Mouse (Mus musculus): ENCODE results near the gene Fus. TPM values are rescaled to one million over a fixed set of nuclear protein-coding genes. Genes with fewer than 3 reads are reported as not detected.
"Not testable (repeated sequence)": the region's sequence is repeated elsewhere in the genome, so short reads cannot be mapped to it uniquely, and the experiment has no call there.

Gene Fus
- total RNA-seq, 2 experiments from 2014 or later = 270 to 316 TPM

DNA sequence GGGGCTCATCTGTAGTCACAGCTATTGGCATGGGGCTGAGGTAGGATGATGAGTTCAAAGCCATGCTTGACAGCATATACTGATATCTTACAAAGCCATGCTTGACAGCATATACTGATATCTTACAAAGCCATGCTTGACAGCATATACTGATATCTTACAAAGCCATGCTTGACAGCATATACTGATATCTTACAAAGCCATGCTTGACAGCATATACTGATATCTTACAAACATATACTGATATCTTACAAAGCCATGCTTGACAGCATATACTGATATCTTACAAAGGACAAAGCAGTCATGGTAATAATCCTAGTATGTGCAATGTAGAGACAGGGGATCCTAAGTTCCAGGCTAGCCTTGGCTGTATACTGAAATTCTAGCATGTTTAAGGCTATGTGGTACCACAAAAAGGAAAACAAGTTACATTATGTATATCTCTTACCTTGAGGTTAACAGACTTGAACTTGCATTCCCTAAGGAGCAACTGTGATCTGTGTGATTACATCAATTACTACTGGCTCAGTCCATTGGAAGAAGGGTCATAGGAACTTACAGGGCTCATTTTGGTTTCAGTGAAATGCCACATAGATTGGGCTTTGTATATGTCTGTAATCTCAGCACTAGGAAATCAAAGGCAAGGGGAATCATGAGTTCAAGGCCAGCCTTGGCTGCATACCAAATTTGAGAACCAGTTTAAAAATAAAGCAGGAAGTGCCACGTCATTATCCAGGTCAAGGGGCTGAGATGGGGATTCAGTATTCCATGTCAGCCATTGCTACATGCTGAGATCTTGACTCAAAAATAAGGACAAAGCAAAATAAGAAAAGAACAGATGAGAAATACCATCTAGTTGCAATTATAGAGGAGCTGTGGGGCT is 33.1 kb downstream of the Fus start:
- no peak for DNase-seq (ENCODE audit: low spot score in 2 of 2)
- intact Hi-C loops (cut with DNase I) = no loop called here

DNA sequence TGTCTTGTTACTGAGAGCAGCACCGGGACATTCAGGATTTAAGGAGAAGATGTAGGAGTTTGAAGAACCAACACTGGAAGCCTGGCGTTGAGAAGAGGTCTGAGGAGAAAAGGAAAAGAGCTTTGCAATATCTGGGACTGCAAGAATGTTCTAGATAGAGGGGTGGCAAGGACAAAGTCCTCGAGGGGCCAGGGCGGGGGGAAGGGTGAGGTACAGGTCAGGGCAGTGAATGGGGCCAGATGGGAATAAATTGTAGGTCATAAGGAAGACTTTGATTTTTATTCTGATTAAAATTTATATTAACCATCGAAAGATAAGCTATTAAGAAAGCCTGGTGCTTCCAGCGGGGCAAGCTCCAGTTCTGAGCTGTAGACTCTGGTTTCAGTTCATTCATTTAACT is 35.8 kb downstream of the Fus start:
- intact Hi-C loops (cut with DNase I) = no loop called here
- DNase-seq (ENCODE audit: low spot score in 2 of 2) = no peak

DNA sequence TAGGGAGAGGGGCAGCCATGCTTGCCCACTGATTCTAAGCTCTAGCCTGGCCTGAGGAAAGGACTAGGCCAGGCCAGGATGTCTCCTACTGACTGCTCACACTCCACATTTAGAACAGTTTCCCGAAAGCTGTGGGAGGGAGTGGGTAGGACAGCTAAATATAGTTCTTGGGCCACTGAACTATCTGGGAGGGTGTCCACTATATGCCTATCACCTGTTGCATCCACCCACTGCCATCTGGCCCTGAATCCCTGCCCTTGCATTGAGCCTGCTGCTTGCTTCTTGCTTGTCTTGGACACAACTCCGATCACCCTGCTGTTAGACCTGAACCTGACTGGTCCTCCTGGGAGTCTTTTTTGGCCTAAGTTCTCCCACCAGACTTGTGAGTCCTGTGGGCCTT is 36.4 kb downstream of the Fus start, which contains the start of gene Trim72:
Gene Trim72 (plus strand): TSS at position 262 of the 400 bp plus-strand sequence.
- intact Hi-C loops (cut with DNase I) = no loop called here
- peak in 1 of 2 experiments; percentile 71 for DNase-seq (ENCODE audit: low spot score in 2 of 2)

DNA sequence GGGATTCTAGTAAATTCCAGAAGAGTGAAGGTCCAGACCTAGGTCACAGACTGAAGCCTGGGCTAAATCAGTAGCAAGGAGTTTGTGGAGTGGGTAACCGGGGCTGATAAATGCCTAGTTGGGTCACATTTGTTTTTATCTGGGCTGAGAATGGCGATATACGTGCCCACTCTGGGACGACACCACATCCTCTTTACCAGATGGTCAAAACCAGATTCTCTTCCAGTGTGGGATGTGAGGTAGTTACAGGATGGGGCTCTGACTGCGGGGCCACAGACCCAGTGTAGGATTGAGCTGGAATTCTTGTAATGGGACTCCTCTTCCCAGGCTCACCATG is 36.9 kb downstream of the Fus start:
- intact Hi-C loops (cut with DNase I) = no loop called here

DNA sequence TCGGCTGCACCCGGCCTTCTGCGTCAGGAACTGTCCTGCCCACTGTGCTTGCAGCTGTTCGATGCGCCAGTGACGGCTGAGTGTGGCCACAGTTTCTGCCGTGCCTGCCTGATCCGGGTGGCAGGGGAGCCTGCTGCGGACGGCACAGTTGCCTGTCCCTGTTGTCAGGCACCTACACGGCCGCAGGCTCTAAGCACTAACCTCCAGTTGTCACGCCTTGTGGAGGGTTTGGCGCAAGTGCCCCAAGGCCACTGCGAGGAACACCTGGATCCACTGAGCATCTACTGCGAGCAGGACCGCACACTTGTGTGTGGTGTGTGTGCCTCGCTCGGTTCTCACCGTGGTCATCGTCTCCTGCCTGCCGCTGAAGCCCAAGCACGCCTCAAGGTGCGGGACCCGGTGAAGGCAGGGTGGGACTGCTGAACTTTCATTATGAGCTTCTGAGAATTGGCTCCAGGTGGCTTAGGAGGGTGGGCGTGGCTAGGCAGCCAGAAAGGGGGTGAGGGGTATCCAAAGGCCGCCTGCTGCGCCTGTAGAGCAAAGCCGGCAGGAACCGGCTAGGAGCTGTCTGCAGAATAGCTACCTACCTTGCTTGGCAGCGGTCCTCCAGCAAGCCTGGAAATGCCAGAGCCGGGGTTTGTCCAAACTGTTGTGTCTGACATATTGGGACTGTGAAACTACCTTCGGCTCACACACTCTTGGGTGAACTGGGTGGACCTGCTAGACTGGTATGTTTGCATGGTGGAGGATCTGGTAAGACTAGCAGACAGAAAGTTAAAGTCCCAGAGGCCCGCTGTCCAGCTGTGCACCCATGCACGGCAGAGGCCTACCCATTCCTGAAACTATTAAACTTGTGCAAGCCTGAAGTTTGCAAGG is 37.5 kb downstream of the Fus start:
- intact Hi-C loops (cut with DNase I) = no loop called here
- no peak for DNase-seq (ENCODE audit: low spot score in 2 of 2)

More for the DNA sequence above, 36.9 kb downstream of the Fus start:
- no peak for DNase-seq (ENCODE audit: low spot score in 2 of 2)

DNA sequence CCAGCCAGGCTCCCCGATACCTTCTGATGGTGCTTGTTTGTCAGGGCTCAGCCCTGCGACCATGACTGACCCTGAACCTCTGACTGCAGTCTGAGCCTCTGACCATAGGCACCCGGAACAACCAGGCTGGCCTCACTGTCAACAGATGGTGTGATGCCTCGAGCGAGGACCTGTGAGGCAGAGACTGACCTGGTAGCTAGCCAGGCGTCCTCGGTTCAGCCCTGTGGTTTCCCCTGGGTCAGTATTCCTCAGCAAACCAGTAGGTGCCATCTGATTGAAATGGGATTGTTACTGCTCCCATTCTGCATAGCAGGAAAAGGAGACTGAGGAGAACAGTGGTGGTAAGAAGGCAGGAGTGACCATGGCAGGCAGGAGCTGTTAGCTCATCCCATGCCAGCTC is 38.9 kb downstream of the Fus start:
- no peak for DNase-seq (ENCODE audit: low spot score in 2 of 2)
- intact Hi-C loops (cut with DNase I) = no loop called here

DNA sequence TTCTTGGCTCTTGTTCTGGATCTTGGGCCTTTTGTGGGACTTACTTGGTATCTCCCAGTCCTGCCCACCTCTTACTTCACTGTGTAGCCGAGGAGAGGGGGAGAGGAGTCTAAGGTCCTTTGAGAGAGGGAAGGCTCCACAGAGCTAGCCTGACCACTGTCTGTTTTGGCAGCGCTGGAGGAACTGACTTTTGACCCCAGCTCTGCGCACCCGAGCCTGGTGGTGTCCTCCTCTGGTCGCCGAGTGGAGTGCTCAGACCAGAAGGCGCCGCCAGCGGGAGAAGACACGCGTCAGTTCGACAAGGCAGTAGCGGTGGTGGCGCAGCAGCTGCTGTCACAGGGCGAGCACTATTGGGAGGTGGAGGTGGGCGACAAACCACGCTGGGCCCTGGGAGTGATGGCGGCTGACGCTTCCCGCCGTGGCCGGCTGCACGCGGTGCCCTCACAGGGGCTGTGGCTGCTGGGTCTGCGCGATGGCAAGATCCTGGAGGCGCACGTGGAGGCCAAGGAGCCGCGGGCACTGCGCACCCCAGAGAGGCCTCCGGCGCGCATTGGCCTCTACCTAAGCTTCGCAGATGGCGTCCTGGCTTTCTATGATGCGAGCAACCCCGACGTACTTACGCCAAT is 42.6 kb downstream of the Fus start:
- intact Hi-C loops (cut with DNase I) = no loop called here
- DNase-seq (ENCODE audit: low spot score in 2 of 2) = no peak

DNA sequence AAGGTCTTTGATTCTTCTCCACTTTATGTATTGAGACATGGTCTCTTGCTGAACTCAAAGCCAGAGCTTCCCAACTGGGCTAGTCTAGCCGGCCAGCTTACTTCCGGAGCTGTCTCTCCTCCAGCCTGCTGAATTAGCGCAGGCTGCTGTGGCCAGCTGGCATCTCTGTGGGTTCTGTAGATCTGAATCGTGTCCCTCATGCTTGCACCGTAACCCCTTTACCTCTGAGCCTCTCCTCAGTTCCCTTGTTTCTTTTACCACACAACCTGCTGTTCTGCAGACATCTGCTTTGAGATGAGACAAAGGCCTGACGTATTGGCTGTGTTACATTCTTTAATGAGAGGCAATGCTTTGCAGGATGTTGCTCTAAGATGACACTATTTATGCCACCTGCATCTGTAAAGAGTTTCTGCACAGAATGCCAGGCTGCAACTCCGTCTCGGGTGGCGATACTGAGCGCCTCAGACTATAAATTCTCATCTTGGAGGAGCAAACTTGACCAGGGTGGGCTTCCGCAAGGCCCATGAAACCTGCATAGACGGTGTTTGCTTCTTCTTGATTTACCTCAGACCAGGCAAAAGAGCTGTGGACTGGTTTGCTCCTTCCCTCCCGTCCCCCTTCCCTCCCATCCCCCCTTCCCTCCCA is 45.0 kb downstream of the Fus start:
- intact Hi-C loops (cut with DNase I) = no loop called here

DNA sequence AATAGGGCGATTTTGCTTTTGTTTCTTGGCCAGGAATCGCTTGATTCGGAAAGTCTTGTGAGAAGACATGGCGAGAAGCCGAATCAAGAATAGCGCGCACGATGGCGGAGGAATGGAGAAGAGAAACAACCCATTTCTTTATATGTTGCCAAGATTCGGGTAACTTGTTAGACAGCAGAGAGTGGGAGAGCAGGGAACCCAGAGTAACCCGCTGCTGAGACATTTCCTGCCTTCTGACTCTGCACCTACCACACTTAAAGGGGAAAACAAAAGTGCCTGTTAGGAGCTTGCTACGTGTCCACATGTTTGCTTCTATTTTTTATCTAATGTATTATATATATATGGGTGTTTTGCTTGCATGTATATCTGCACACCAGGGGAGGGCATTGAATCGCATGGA is 45.9 kb downstream of the Fus start:
- intact Hi-C loops (cut with DNase I) = no loop called here
- peak in 1 of 2 experiments; percentile 72 for DNase-seq (ENCODE audit: low spot score in 2 of 2)

More for the DNA sequence above, 45.0 kb downstream of the Fus start:
- peak in 1 of 2 experiments; percentile 41 for DNase-seq (ENCODE audit: low spot score in 2 of 2)

DNA sequence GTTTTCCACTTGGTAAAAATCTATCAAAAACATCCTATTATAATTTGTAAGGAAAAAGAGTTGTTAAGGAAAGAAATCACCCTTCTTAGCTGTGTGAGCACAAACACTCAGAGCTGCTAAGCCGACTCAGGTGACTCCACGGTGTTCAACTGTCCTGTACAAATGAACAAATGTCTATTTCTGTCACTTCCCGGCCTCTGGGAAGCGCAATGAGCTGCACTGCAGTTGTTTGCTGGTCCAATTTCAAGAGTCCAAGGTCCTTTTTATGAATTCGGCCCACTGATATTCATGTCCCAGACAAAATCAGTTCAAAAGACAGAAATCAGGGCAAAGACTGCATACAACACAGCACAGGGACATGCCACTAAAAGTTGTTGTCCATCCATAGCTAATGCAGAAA is 48.9 kb downstream of the Fus start:
- DNase-seq (ENCODE audit: low spot score in 2 of 2); intact Hi-C loops (cut with DNase I): not testable (repeated sequence)

DNA sequence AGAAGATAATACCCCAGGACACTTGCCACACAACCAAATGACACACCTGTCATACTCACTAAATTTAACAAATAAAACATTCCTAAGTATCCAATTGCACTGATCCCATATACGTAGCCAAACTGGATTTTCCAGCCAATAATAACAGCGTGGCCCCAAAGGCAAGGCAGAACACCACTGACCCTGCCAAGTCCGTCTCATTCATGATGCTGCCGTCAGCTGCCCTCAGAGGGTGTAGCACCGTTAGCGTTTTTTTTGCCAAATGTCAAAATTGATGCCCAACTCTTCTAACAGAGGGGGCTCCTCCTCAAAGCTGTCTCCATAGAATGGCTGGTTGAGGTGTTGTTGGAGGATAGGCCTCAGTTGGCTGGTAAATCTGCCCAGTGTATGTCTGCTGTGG is 49.4 kb downstream of the Fus start:
- intact Hi-C loops (cut with DNase I) = no loop called here
- DNase-seq (ENCODE audit: low spot score in 2 of 2) = no peak

DNA sequence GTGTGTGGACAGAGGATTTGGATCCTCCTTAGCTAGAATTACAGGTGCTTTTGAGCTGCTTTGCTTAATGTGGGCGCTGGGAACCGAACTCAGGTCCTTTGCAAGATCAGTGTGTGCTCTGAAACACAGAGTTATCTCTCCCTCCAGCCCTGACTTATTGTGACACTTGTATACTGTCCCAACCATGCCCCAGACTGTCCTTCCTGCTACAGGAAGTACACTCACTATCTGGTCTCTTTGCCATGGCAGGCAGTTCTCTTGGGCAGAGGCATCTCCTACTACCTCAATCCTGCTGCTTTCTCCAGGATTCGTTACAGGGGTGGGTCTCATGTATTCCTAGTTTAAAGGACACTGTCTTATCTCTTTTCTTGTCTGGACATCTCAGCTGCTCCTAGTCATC is 51.0 kb downstream of the Fus start:
- intact Hi-C loops (cut with DNase I) = no loop called here
- DNase-seq (ENCODE audit: low spot score in 2 of 2) = no peak

DNA sequence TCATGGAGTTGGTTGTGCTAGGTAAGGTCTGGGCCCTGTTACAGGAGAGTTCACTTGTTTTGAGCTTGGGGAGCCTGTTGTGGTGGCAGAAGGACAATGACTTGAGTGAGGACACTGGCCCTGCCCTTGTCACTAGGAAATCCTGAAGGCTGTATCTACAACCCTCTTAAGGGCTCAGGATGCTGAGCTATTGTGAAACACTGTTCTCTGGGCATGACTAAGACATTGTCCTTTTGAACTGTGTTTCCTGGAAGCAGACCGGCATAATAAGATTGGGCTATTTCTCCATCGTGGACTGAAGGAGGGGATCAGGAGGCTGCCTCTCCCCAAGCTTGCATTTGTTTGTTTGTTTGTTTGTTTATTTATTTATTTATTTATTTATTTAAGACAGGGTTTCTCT is 51.9 kb downstream of the Fus start:
- DNase-seq (ENCODE audit: low spot score in 2 of 2) = no peak
- intact Hi-C loops (cut with DNase I) = no loop called here

DNA sequence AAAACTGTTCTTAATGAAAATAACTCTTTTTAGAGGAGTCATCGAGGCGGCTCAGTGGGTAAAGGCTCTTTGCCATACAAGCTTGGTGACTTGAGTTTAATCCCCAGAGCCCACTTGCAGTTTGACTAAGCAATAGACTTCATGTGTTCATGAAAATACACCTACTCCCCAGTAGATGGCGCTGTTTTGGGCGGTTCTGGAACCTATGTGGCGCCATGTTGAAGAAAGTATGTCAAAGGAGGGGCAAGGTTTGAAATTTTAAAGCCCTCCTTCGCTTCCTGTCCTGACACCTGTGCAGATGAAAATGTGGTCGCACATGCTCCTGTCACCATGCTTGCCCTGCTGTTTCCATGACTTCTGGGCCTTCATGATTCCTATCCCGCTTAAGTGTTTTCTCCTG is 55.7 kb downstream of the Fus start:
- intact Hi-C loops (cut with DNase I) = no loop called here
- DNase-seq (ENCODE audit: low spot score in 2 of 2) = no peak

DNA sequence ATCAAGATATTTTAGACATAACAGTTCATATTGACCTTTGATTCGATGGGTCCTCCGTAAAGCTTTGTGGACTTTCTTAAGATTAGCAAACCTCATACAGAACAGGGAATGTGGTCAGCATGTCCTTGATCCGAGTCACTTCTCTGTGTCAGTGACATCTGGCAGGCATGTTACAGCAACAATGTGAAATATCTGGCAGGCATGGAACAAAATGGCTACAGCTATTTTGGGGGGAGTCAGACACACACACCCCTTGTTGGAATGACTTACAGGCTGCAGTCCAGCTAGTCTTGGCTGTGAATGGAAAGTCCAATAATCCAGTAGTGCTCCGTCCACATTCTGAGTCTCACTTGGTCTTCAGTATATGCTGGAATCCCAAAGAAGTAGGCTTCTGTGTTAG is 56.3 kb downstream of the Fus start:
- intact Hi-C loops (cut with DNase I) = no loop called here
- no peak for DNase-seq (ENCODE audit: low spot score in 2 of 2)

DNA sequence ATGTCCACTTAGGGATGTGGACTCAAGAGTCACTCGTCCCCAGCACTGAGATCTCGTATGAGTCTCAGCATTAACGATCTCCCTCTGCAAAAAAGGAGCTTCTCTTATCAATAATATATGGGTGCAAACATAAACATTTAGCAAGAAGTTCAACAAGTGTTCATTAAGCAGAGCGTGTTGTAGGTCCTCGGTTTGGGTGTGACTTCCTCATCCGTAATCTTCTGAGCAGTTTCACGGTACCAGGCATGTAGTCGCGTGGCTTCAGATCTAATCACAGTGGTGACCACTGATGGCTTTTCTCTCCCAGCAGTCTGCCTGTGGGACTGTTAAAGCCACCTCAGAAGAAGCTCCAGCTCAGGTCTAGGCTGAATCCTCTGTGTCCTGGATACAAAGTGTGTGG is 57.1 kb downstream of the Fus start:
- intact Hi-C loops (cut with DNase I) = no loop called here

DNA sequence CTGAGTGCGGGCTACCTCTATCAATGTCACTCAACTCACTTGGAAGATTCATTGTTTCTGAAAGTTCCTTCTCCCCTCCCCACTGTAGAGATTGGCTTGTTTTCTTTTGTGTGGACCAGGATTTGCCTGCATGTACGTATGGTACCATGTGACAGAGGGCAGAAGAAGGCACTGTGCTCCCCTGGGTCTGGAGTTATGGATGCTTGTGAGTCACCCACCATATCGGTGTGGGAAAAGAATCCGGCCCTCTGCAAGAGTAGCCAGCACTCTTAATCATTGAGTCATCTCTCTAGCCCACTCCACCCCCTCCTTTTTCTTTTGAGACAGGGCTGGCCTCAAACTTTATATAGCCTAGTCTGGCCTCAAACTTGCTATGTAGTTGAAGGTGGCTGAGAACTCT is 57.7 kb downstream of the Fus start:
- intact Hi-C loops (cut with DNase I) = no loop called here
- DNase-seq (ENCODE audit: low spot score in 2 of 2) = peak in 1 of 2 experiments; percentile 19

More for the DNA sequence above, 57.1 kb downstream of the Fus start:
- no peak for DNase-seq (ENCODE audit: low spot score in 2 of 2)

DNA sequence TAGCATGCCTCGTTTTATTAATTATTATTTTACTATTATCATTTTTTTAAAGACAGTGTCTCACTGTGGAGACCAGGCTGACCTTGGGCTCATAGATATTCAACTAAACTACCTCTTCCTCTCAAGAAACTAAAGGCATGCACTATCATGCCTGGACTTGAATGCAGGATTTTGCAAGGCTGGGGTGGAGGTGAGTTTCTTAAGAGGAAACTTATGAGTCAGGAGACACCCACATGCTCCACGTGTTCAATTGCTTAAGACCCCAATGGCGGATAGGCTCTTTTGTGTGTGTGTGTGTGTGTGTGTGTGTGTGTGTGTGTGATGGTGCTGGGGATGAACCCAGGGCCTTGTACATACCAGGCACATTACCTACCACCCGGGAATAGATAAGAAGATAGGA is 58.1 kb downstream of the Fus start:
- intact Hi-C loops (cut with DNase I) = no loop called here
- DNase-seq (ENCODE audit: low spot score in 2 of 2) = no peak

DNA sequence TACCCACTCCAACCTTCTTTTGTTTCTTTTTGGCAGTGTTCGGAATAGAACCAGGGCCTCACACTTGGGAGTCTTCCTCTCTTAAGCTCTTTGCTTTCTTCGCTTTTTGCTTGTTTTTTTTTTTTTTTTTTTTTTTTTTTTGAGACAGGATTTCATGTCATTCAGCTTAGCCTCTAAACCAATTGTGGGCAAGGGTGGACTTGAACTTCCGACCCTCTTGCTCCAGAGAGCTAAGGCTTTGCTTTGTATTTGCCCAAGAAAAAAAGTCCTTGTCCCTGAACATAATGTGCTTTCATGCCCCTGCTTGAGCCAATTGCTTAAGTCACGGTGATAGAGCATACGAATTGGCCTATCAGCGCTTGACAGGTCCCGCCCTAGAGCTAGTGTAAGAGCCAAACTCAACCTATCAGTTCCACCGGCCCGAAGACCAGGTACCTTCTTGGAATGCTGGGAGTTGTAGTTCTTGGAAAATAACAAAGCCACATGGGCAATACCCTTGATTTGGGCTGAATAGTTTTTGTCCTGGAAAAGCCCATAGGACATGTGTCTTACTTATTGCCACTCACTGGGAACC is 64.2 kb downstream of the Fus start:
- DNase-seq (ENCODE audit: low spot score in 2 of 2) = no peak
- intact Hi-C loops (cut with DNase I) = no loop called here
